Mouse (Mus musculus): Measurements from ENCODE around the gene Rcan3.

Gene Rcan3

DNA sequence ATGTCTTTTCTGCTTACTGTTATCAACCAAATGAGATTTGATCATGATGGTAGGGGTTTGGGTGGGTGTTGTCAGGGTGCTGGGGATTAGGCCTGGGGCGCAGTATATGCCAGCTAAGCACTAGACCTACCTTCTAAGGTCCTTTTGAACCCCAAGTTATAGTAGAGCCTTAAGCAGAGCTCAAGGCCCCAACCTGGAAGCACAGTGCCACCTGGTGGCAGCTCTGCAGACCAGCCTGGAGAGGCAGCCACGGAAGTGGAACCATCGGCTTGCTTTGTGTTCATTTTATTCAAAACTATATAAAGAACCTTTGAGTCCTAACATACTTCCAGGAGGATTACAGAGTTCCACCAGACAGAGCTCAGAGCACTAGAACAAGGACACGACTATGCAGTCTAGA lies 22.0 kb downstream of the Rcan3 start:
- DNase-seq: peak; percentile 36 to 62

DNA sequence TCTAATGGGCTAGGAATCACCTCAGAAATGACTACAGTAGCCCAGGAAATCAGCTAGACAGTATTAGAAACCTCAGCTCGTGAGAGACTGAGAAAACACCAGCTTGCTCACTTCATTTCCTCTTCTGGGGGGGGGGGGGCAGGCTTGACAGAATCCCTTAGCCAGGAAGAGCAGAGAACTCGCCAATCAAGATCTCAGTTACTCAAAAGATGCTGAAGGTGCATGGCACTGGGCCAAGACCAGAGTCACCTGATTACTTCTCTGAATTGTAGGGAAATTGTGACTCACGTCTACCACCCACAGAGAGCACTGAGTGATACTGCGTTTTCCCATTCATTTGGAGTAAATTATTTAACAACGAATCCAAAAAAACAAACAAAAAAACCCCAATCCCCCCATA lies 27.5 kb downstream of the Rcan3 start:
- peak; percentile 14 to 18 for DNase-seq

DNA sequence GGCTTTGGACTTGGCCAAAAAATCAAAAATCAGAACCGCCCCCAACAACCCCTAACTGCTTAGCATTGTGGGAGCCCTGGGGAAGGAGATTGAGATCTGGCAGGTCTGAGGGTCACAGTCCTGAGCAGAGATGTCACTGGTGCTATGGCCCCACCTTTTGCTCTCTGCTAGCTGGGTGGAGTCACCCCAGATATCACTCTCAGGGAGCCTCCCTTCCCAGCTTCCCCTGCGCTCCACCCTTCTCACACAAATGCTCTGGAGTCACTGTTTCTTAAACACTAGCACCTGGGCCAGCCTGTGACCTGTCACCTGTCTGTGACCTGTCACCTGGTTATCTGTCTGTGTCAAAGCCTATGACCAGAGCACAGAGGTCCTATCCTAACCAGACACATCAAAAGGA lies 28.7 kb downstream of the Rcan3 start:
- DNase-seq: no peak

DNA sequence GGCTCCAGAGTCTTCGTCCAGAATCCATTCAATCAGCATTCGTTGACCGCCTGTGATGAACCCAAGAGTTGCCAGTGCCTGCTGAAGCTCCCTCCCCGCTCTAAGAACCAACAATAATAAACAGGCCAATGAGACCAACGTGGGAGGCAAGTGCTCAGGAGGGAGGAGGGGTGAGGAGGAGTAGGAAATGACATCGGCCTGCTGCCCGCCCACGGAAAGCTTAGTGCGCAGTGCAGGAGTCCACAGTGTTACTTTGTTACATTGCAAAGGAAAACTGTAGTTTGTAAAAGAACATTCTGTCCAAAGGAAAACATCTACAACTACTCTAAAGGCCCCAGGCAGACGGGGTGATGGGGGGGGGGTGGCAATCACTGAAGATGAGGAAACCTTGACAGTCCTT lies 29.6 kb downstream of the Rcan3 start:
- DNase-seq: no peak

DNA sequence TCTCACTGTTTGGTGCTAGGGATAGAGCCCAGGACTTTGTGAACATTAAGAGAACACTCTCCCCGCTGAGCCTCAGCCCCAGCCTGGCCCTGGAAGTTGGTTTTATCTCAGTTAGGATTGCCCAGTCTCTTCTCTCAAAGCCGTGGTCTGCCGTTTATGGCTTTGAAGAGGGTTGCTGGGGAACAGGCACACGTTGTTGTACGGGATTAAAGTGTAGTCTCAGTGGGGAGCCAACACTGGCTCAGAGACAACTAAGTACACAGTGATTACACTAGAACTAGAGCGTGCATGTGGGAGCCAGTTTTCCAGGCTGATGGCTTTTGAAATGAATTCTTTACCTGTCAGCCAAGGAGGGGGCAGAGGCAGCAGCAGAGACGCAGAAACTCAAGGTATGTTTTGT lies 31.8 kb downstream of the Rcan3 start:
- DNase-seq: no peak

DNA sequence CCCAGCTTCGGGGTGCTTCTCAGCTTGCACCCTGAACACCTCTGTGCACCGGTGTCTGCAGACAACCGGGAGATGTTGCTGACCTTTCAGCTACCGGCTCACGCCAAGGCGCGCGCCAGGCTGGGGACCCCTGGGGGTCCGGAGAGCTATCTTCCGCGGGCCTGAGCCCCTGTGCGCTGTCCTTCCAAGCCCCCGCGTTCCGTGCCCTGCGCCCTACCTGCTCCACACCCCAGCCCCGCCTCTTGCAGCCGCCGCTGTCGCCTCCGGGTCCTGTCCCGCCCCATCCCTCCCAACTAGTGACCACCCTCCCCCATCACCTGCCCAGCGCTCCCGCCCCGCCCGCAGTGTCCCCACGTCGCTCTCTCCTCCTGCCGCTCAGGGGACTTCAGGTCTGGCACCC lies 35.7 kb downstream of the Rcan3 start, which contains the start of gene Ncmap:
Ncmap (minus strand) TSS at position 237 of the 400 bp plus-strand sequence.
- no peak for DNase-seq

DNA sequence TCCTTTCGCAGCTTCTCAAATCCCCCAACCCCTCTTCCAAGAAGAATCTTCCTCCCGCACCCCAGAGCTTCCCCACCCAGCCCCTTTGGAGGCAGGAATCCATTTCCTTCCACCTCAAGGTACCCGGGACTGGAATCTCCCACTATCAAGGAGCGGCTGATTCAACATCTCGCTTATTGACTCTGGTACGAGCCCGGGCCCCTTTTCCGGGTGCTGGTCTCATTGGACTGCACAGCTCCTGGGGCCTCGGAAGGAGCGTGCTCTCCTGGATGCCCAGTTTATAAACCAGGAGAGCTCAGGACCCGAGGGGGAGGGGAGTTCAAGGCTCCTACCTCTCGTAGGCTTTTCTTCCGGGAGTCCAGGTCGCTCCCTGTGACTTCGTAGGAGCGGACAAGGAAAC lies 36.1 kb downstream of the Rcan3 start:
- DNase-seq: no peak

DNA sequence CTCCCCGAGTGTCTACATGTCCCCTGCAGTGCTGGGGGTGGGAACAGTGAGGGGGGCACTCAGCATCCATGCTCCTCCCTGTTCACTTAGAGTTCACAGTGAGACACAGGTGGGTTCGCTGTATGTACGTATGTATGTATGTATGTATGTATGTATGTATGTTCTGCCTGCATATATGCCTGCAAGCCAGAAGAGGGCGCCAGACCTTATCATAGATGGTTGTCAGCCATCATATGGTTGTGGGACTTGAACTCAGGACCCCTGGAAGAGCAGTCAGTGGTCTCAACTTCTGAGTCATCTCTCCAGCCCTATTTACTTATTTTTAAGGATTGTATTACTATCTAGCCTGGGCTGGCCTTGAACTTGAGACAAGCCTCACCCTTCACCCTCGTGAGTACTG lies 37.4 kb downstream of the Rcan3 start:
- DNase-seq: no peak

DNA sequence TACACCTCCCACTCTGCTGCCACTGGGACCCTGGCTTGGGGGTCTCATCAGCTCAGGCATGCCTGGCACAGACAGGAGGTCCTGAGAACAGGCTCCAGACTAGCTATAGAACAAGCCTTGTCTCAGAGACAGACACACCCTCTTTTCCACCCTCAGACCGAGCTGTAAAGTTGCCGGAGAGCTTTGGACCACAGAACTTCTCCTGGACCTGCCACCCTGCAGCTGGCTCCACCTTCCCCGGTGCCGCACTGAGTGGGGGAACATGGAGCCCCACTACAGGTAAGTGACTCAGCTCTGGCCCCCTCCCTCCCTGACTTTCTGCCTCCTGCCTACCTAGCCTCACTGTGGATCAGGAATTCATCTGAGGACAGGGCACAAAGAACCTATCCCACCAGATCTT lies 38.3 kb downstream of the Rcan3 start:
- DNase-seq: no peak

DNA sequence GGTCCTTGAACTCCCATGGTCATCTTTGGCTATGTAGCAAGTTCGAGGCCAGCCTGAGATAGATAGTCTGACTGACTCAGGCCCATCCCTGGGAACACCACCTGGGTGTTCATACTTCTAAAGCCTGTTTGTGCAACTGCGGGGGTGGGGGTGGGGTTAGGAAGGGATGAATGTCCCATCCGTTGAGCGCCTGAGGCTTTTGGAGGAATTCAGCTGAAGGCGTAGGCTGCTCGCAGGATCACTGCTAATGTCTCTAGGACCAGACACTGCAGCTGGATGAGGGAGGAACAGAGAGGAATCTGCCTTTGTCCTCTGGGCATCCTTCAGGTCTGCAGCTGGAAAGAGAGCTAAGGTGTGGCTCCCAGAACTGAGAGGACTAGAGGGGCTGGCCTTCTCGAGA lies 39.0 kb downstream of the Rcan3 start:
- DNase-seq: no peak

DNA sequence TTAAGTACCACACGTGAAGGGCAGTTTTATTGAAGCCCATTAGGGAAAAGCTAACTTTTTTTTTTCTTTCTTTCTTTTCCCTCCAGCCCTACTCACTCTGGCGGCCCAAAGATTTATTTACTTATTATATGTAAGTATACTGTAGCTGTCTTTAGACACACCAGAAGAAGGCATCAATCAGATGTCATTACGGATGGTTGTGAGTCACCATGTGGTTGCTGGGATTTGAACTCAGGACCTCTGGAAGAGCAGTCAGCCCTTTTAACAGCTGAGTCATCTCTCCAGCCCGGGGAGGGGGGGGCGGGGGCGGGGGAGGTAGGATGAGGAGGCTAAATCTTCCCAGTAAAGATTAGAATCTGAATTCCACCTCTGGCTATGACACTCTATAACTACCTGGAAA lies 40.3 kb downstream of the Rcan3 start:
- no peak for DNase-seq

DNA sequence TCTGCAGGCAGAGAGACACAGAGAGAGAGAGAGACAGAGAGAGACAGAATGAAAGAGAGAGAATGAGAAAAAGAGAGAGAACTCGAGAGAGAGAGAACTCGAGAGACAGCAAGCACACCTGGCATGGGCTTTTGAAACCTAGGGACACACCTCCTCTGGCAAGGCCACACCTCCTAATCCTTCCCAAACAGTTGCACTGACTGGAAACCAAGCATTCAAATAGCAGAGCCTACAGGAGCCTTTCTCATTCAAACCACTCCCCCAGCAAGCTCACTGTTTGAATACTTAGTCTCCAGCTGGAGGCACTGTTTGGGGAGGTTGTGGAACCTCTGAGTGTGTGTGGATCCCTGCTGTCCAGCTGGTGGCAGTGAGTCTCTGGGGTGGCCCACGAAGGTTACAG lies 40.9 kb downstream of the Rcan3 start:
- DNase-seq: no peak

DNA sequence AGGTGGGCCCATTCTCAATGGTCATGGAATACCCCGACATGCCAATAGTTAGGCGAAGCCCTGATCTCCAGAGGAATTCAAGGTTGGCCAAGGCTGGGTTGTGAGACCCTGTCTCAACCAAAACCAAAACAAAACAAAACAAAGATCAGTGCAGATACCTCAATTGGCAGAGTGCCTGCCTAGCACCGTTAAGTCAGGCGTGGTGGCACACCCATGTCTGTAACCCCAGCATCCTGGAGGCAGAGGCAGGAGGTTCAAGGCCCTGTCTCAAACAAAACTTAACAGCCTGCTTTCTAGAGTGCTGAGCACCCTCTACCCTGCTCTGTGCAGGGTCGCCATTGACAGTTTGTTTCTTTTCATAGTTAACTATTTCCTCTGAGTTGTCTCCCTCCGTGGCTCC lies 42.6 kb downstream of the Rcan3 start:
- DNase-seq: no peak

DNA sequence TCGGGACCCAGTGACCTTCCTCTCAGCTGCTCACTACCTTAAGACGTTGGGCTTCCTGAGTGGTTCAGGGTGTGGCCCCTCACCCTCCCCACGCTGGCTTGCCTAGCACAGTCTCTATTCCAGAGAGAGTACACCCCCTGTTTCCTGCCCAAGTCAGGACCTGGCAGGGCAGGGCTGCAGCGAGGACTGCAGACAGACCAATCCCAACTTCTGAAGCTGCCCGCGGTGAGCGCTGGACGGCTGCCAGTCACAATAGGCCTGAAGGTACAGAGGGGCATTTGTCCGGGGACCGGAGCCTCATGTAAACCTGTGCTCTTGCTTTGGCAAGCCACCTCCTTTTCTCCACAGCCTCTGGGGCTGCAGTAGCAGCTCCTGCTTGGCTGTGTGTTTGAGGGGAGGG lies 48.0 kb downstream of the Rcan3 start:
- DNase-seq: no peak

DNA sequence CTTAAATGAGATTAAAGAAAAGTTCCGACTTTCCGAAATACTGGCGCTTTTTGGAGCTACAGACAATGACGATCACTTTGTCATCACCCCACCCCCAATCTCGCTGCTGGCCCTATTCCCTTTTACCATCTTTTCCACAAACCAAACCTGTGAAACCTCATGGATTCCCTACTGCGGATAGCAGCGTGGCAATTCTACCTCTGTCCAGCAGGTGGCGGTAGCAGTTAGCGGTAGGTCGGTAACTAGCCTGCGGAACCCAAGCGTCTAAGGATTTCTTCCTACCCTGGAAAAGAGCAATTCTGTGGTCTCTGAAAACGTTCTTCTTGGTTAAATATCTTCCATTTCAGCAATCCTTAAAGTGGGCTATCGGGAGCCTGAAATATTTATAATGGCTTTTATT lies 51.3 kb downstream of the Rcan3 start:
- peak; percentile 15 to 64 for DNase-seq

DNA sequence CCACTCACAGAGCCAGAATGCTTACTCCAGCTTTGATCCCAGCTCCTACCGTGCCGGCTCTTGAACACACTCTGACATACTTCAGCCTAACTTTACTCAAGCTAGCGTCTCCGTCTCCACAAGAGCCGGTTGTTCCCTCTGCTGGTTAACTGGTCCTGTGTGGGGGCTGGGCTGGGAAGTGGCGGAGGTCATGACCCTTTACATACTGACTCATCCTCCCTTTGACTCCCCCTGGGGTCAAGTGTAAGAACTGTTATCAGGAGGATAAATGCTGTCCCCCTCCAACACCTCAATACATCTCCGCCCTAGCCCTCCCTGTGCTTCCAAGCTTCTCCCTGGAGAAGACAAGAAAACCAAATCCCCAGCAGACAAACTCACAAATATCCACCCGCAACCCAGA lies 52.3 kb downstream of the Rcan3 start:
- no peak for DNase-seq

DNA sequence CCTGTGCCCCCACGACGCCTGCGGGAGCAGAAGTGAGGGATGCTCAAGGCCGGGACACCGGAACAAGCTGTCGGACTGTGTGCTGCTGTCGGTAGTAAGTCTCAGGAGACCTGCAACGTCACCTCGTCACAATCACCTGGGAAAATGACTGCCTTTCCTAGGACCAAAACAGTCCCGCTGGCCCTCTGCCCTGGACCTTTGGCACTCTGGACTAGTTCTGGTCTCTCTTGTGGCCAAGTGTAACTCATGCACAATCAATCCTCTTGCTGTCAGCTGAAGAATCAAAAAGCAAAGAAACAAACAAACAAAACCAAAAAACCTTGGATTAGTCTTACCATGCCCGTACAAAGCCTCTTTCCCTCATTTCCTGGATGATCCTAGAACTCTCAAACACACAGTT lies 56.4 kb downstream of the Rcan3 start:
- DNase-seq: no peak

DNA sequence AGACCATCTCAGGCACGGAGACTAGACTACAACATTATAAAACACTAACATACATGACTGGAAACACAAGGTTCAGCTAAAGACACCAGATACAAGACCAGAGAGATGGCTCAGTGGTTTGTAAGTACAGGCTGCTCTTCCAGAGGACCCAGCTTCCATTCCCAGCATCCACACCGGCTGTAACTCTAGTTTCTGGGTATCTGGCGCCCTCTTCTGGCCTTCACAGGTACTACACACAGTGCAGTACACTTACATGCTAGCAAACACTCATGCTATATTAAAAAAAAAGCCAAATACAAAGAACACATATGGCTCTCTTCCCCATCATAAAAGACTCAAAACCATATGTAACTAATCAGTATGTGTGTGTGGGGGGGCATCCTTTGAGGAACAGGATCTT lies 58.2 kb downstream of the Rcan3 start:
- no peak for DNase-seq

DNA sequence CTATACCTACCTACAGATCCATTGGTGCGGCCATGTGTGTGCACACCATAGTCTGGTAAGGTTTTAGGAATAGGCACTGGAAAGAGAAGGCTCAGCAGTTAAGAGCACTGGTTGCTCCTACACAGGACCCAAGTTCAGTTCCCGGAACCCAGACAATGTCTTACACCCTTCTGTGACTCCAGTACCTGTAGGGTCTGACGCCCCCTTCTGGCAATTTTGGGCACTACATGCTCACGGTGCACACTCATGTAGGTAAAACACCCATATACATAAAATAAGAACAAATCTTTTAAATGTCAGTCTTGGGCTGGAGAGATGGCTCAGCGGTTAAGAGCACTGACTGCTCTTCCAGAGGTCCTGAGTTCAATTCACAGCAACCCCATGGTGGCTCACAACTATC lies 60.4 kb downstream of the Rcan3 start:
- DNase-seq: no peak

DNA sequence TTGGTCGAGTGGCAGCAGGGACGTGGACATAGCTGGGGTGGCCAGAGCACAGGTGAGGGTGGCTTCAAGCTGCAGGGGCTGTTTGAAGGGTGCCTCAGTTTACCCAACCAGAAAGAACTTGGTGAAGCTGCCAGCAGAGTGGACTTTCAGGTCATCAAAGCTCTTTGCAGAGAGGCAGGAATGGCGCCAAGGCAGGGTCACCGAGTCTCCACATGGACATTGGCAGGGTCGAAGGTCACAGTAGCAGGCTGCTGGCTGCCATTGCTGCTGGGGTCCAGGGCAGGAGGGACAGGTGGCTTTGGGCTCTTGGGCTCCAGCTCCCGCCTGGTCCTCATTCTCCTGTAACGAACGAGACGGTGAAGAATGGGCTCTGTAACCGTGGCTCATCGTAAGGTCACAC lies 63.3 kb downstream of the Rcan3 start:
- no peak for DNase-seq

DNA sequence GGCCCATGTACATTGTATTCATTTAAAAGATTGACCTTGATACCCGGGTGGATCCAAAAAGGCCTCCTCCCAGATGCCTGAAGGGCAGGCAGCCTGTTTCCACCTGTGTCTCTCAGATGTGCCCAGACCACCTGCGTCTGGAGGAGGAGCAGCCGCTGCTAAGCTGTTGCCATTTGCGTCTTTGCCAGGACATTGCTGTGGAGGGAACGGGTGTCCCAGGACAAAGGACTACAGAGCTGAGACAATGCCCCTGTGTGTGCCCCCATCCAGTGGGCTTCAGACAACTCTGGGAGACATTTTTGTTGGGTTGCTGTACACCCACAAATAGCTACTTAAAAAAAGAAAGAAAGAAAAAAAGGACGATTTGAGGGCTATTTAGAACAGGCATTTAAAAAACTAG lies 70.8 kb downstream of the Rcan3 start:
- DNase-seq: no peak
